ENCODE assay signal across 19 mouse cellular contexts in genomic region chr8:95215709-95216360, GRCm38 (mm10). TPM values are rescaled to one million over a fixed set of nuclear protein-coding genes. Genes with fewer than 3 reads are reported as not detected.
A peak's percentile ranks its signal among the peaks of the same experiment; 100 is the strongest.
DNase-seq lines count a peak whose midpoint lies in the region; ATAC-seq lines count a peak whose summit lies in the region.
"Had no signal": no experiment of that assay in that cellular context is flagged by ENCODE, and none has a peak within 500 bp of the region (broad histone marks: within the 10 kb centered on the region; RNA-seq: fewer than 3 reads in every experiment).

No protein-coding gene starts in this region.

- 51% methylated on average over 11 of the region's 11 CpGs for WGBS in kidney, embryonic 14.5 days

- H3K27me3 ChIP-seq in kidney, embryonic 14.5 days (ENCODE audit: control insufficient read depth, insufficient read depth, low read length) = no peaks in the 10 kb centered on the region
- H3K27me3 ChIP-seq: hindbrain, embryonic 13.5 days; liver, embryonic 12.5 days; stomach, embryonic 15.5 days had no signal

- H3K4me2 ChIP-seq in kidney, embryonic 14.5 days (replicated peaks; ENCODE audit: low read depth, low read length) = no peak overlapping the region
- H3K4me2 ChIP-seq: hindbrain, embryonic 13.5 days; liver, embryonic 12.5 days; lung, embryonic 14.5 days; stomach, embryonic 15.5 days had no signal

- H3K4me1 ChIP-seq in kidney, embryonic 14.5 days (ENCODE audit: control insufficient read depth, insufficient read depth, low read length) = peaks cover 10% of the 10 kb centered on the region
- H3K4me1 ChIP-seq: liver, embryonic 12.5 days; stomach, embryonic 15.5 days had no signal

- peak; percentile 28 for DNase-seq in gastrocnemius, adult 18-20 months (ENCODE audit: low spot score)
- DNase-seq in gastrocnemius, postnatal 4 days (ENCODE audit: low spot score in 2 of 2) = no peak
- DNase-seq in kidney, adult 8-10 months = no peak
- DNase-seq in retina, adult 2 months (ENCODE audit: low read depth, low spot score) = peak; percentile 71
- DNase-seq in retina, embryonic 14.5 days (ENCODE audit: low spot score) = no peak
- no peak for DNase-seq in cerebellum, postnatal 36 days
- no peak for DNase-seq in spleen, adult 18-20 months
- DNase-seq: cerebellum, adult 8-10 months; gastrocnemius, postnatal 36 days; heart, postnatal 10 days; lung, embryonic 14.5 days; lung, postnatal 36 days had no signal

- peak; percentile 30; the same call in 1 of the 2 replicates for ATAC-seq in kidney, embryonic 14.5 days (ENCODE audit: low FRiP score, low TSS enrichment)
- ATAC-seq: liver, embryonic 12.5 days had no signal

- no peaks in the 10 kb centered on the region for H3K9me3 ChIP-seq in kidney, embryonic 14.5 days (ENCODE audit: control insufficient read depth, low read length)
- H3K9me3 ChIP-seq: embryonic facial prominence, embryonic 10.5 days; heart, embryonic 10.5 days; hindbrain, embryonic 13.5 days; liver, embryonic 12.5 days; stomach, embryonic 15.5 days had no signal

- no peak overlapping the region for H3K27ac ChIP-seq in kidney, embryonic 14.5 days (ENCODE audit: low read depth, low read length)
- H3K27ac ChIP-seq: embryonic facial prominence, embryonic 10.5 days; heart, embryonic 10.5 days; hindbrain, embryonic 13.5 days; left cerebral cortex, adult 2 months; liver, embryonic 12.5 days; stomach, embryonic 15.5 days had no signal

- H3K36me3 ChIP-seq in kidney, embryonic 14.5 days (ENCODE audit: control insufficient read depth, insufficient read depth, low read length) = no peaks in the 10 kb centered on the region
- H3K36me3 ChIP-seq: embryonic facial prominence, embryonic 10.5 days; heart, embryonic 10.5 days; hindbrain, embryonic 13.5 days; liver, embryonic 12.5 days; stomach, embryonic 15.5 days had no signal

- H3K4me3 ChIP-seq in kidney, embryonic 14.5 days (ENCODE audit: low read length) = no peak overlapping the region
- H3K4me3 ChIP-seq: embryonic facial prominence, embryonic 10.5 days; heart, embryonic 10.5 days; hindbrain, embryonic 13.5 days; left cerebral cortex, adult 2 months; liver, embryonic 12.5 days; stomach, embryonic 15.5 days had no signal

- H3K9ac ChIP-seq in kidney, embryonic 14.5 days (ENCODE audit: low read depth, low read length) = no peak overlapping the region
- H3K9ac ChIP-seq: hindbrain, embryonic 13.5 days; liver, embryonic 12.5 days; lung, embryonic 14.5 days; stomach, embryonic 15.5 days had no signal

RNA-seq across cellular contexts. Expression of gene Kifc3, which starts 13.2 kb away (rescaled TPM):
- 10 to 100 TPM in 1 of 2 experiments, 1 to 10 TPM in 1; 8.7 to 14.5 TPM for total RNA-seq in gastrocnemius, adult 18-20 months (2021)
- 10 to 100 TPM; 39.0 to 40.9 TPM for total RNA-seq in gastrocnemius, postnatal 4 days (2021)
- polyA plus RNA-seq in kidney, embryonic 14.5 days (2014; fragmentation: Nextera tagmentation; extraction: Ambion mirVana) = 13.5 and 19.8 TPM in 2 replicates

Comparison
In these comparisons a context has a peak if more than half of its experiments do, and no peak if none do; other contexts are left out.
1. DNase-seq: peak in gastrocnemius, adult 18-20 months (single experiment) and retina, adult 2 months (single experiment); none in gastrocnemius, postnatal 4 days (0 of 2), kidney, adult 8-10 months (0 of 2), retina, embryonic 14.5 days (single experiment), cerebellum, postnatal 36 days (0 of 2) and spleen, adult 18-20 months (0 of 2).